Mouse (Mus musculus): ENCODE measurements around the gene Tmem251.

GRCm38 (mm10) chr12:102748256-102748655 is 4.7 kb downstream of the Tmem251 start:
- TF ChIP-seq POLR2A (IDR thresholded peaks at IDR 0.05; ENCODE audit: borderline replicate concordance, extremely low read depth, insufficient read depth, insufficient read length, poor library complexity, severe bottlenecking) (no peak), CTCF (IDR thresholded peaks at IDR 0.05; ENCODE audit: borderline replicate concordance, extremely low read depth, insufficient read depth, insufficient read length) (no peak)

Measured in brain, embryonic 14.5 days (tissue).